Mouse (Mus musculus) liver, postnatal 0 days (tissue): ENCODE measurements around the gene Ift20.

Source experiments
- CTCF ChIP-seq: sonication (generic); IDR thresholded peaks from 2 replicates; pipeline ENCODE4 v1.5.1; 2016; ENCODE audit warnings: antibody characterized with exemption, low read depth
- EP300 ChIP-seq: IDR thresholded peaks from 2 replicates; pipeline ENCODE4 v1.6.1; 2016; ENCODE audit warnings: antibody characterized with exemption, low read depth, mild to moderate bottlenecking

DNA sequence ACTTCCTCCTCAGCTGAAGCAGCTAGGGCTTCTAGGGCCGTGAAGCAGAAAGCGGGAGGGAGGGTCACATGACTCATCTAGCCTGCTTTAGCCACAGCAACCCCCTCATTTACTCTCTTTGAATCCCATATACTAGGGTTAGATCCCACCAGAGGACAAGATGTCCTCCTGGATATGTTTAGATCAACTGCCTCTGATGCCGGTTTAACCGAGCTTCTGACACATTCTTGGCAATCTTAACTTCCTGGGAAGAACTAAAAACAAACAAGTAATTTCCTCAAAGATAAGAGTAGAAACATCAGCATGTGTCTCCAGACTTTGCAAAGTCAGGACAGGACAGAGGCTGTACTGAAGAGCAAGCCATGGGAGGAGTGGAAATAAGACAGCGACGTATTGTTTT is 30.6 kb downstream of the Ift20 start:
- TF ChIP-seq EP300 (peak; percentile 90), CTCF (no peak)
